Mouse (Mus musculus): ENCODE results near the gene Aicda. TPM values are rescaled to one million over a fixed set of nuclear protein-coding genes. Genes with fewer than 3 reads are reported as not detected.
"Not testable (repeated sequence)": the region's sequence is repeated elsewhere in the genome, so short reads cannot be mapped to it uniquely, and the experiment has no call there.

Gene Aicda
- total RNA-seq (2021) (not detected), polyA plus RNA-seq (2012; rRNA removed) (not detected in 2 replicates)
- long read RNA-seq = 0 reads

GRCm38 (mm10) chr6:122553606-122554005 is at the start of gene Aicda:
Aicda (plus strand) TSS chr6:122553801.
- no peak for DNase-seq

- DNase-seq = no peak
Measured at GRCm38 (mm10) chr6:122505041-122505440, 48.6 kb upstream of the Aicda start.

- no peak for DNase-seq
Measured at GRCm38 (mm10) chr6:122505545-122505944, 48.1 kb upstream of the Aicda start, which contains the start of gene Mfap5. Mfap5 (plus strand) TSS chr6:122505845.

GRCm38 (mm10) chr6:122508494-122508893 is 45.1 kb upstream of the Aicda start:
- no peak for DNase-seq

GRCm38 (mm10) chr6:122512914-122513878 is 40.4 kb upstream of the Aicda start:
- DNase-seq = no peak

GRCm38 (mm10) chr6:122514312-122514711 is 39.3 kb upstream of the Aicda start:
- DNase-seq = no peak

GRCm38 (mm10) chr6:122515762-122516161 is 37.8 kb upstream of the Aicda start:
- DNase-seq = not testable (repeated sequence)

GRCm38 (mm10) chr6:122517668-122518067 is 35.9 kb upstream of the Aicda start:
- no peak for DNase-seq

GRCm38 (mm10) chr6:122519384-122519783 is 34.2 kb upstream of the Aicda start:
- no peak for DNase-seq

- no peak for DNase-seq
Measured at GRCm38 (mm10) chr6:122522595-122522994, 31.0 kb upstream of the Aicda start.

GRCm38 (mm10) chr6:122523289-122523688 is 30.3 kb upstream of the Aicda start:
- no peak for DNase-seq

- no peak for DNase-seq
Measured at GRCm38 (mm10) chr6:122527596-122527995, 26.0 kb upstream of the Aicda start.

- DNase-seq = no peak
Measured at GRCm38 (mm10) chr6:122528136-122528535, 25.5 kb upstream of the Aicda start.

GRCm38 (mm10) chr6:122531466-122532174 is 22.0 kb upstream of the Aicda start:
- DNase-seq = peak; percentile 5

- DNase-seq = peak; percentile 28
Measured at GRCm38 (mm10) chr6:122532883-122533302, 20.7 kb upstream of the Aicda start.

- DNase-seq = no peak
Measured at GRCm38 (mm10) chr6:122534032-122534431, 19.6 kb upstream of the Aicda start.

- no peak for DNase-seq
Measured at GRCm38 (mm10) chr6:122539564-122539963, 14.0 kb upstream of the Aicda start.

GRCm38 (mm10) chr6:122542459-122542858 is 11.1 kb upstream of the Aicda start:
- not testable (repeated sequence) for DNase-seq

- no peak for DNase-seq
Measured at GRCm38 (mm10) chr6:122543574-122543973, 10.0 kb upstream of the Aicda start.

- DNase-seq = no peak
Measured at GRCm38 (mm10) chr6:122544672-122545071, 8.9 kb upstream of the Aicda start.

GRCm38 (mm10) chr6:122545289-122545882 is 8.2 kb upstream of the Aicda start:
- DNase-seq = no peak

GRCm38 (mm10) chr6:122545948-122546347 is 7.7 kb upstream of the Aicda start:
- DNase-seq = no peak
